Mouse (Mus musculus): ENCODE results near the gene Pth2r. TPM values are rescaled to one million over a fixed set of nuclear protein-coding genes. Genes with fewer than 3 reads are reported as not detected.

The Pth2r gene
- polyA plus RNA-seq, 1 experiment from 2014 or later = 6.1 TPM

- Histone ChIP-seq H3K27ac (replicated peaks) (no peak overlapping the region), H3K9me3 (replicated peaks) (no peaks in the 10 kb centered on the region), H3K4me1 (no peaks in the 10 kb centered on the region), H3K4me3 (replicated peaks) (no peak overlapping the region), H3K36me3 (no peaks in the 10 kb centered on the region), H3K4me2 (no peak overlapping the region), H3K27me3 (replicated peaks) (no peaks in the 10 kb centered on the region), H3K9ac (replicated peaks) (no peak overlapping the region)
- ATAC-seq (ENCODE audit: low FRiP score) = no peak
- 93% methylated on average over 5 of the region's 5 CpGs for WGBS
These were observed 52.2 kb downstream of the Pth2r start for GRCm38 (mm10) chr1:65334026-65334425.

GRCm38 (mm10) chr1:65337768-65338167, 55.9 kb downstream of the Pth2r start:
- Histone ChIP-seq H3K27me3 (replicated peaks) (no peaks in the 10 kb centered on the region), H3K9ac (replicated peaks) (no peak overlapping the region), H3K27ac (replicated peaks) (no peak overlapping the region), H3K4me2 (no peak overlapping the region), H3K9me3 (replicated peaks) (no peaks in the 10 kb centered on the region), H3K4me1 (no peaks in the 10 kb centered on the region), H3K4me3 (replicated peaks) (no peak overlapping the region), H3K36me3 (no peaks in the 10 kb centered on the region)
- 92% methylated on average over 2 of the region's 2 CpGs for WGBS
- no peak for ATAC-seq (ENCODE audit: low FRiP score)

- 40% methylated on average over 2 of the region's 2 CpGs for WGBS
- Histone ChIP-seq H3K4me2 (no peak overlapping the region), H3K27me3 (replicated peaks) (no peaks in the 10 kb centered on the region), H3K36me3 (no peaks in the 10 kb centered on the region), H3K4me3 (replicated peaks) (no peak overlapping the region), H3K4me1 (no peaks in the 10 kb centered on the region), H3K9ac (replicated peaks) (no peak overlapping the region), H3K9me3 (replicated peaks) (no peaks in the 10 kb centered on the region), H3K27ac (replicated peaks) (no peak overlapping the region)
- ATAC-seq (ENCODE audit: low FRiP score) = no peak
These were observed 58.4 kb downstream of the Pth2r start for GRCm38 (mm10) chr1:65340240-65340639.

- Histone ChIP-seq H3K9me3 (replicated peaks) (no peaks in the 10 kb centered on the region), H3K27ac (replicated peaks) (no peak overlapping the region), H3K36me3 (no peaks in the 10 kb centered on the region), H3K4me3 (replicated peaks) (no peak overlapping the region), H3K4me2 (no peak overlapping the region), H3K27me3 (replicated peaks) (no peaks in the 10 kb centered on the region), H3K9ac (replicated peaks) (no peak overlapping the region), H3K4me1 (no peaks in the 10 kb centered on the region)
- no peak for ATAC-seq (ENCODE audit: low FRiP score)
- 50% methylated on average over 2 of the region's 2 CpGs for WGBS
These were observed 71.1 kb downstream of the Pth2r start for GRCm38 (mm10) chr1:65352979-65353378.

GRCm38 (mm10) chr1:65354153-65354552, 72.3 kb downstream of the Pth2r start:
- no peaks in the 10 kb centered on the region for H3K27me3 ChIP-seq (replicated peaks)

GRCm38 (mm10) chr1:65388328-65388727, 106.5 kb downstream of the Pth2r start:
- Histone ChIP-seq H3K27ac (replicated peaks) (no peak overlapping the region), H3K36me3 (no peaks in the 10 kb centered on the region), H3K27me3 (replicated peaks) (no peaks in the 10 kb centered on the region), H3K9me3 (replicated peaks) (no peaks in the 10 kb centered on the region), H3K4me1 (no peaks in the 10 kb centered on the region), H3K4me3 (replicated peaks) (no peak overlapping the region), H3K9ac (replicated peaks) (no peak overlapping the region), H3K4me2 (no peak overlapping the region)
- 37% methylated on average over 15 of the region's 15 CpGs for WGBS
- no peak for ATAC-seq (ENCODE audit: low FRiP score)

More at GRCm38 (mm10) chr1:65354153-65354552, 72.3 kb downstream of the Pth2r start:
- Histone ChIP-seq H3K9ac (replicated peaks) (no peak overlapping the region), H3K4me2 (no peak overlapping the region), H3K4me1 (no peaks in the 10 kb centered on the region), H3K27ac (replicated peaks) (no peak overlapping the region), H3K36me3 (no peaks in the 10 kb centered on the region), H3K9me3 (replicated peaks) (no peaks in the 10 kb centered on the region), H3K4me3 (replicated peaks) (no peak overlapping the region)
- ATAC-seq (ENCODE audit: low FRiP score) = no peak

- ATAC-seq (ENCODE audit: low FRiP score) = no peak
These were observed 107.8 kb downstream of the Pth2r start for GRCm38 (mm10) chr1:65389621-65390020.

GRCm38 (mm10) chr1:65407441-65407840, 125.6 kb downstream of the Pth2r start:
- Histone ChIP-seq H3K9me3 (replicated peaks) (no peaks in the 10 kb centered on the region), H3K9ac (replicated peaks) (no peak overlapping the region), H3K27ac (replicated peaks) (no peak overlapping the region), H3K4me3 (replicated peaks) (no peak overlapping the region), H3K4me2 (no peak overlapping the region), H3K27me3 (replicated peaks) (no peaks in the 10 kb centered on the region), H3K4me1 (no peaks in the 10 kb centered on the region), H3K36me3 (no peaks in the 10 kb centered on the region)
- no peak for ATAC-seq (ENCODE audit: low FRiP score)
- 73% methylated on average over 5 of the region's 5 CpGs for WGBS

More at GRCm38 (mm10) chr1:65389621-65390020, 107.8 kb downstream of the Pth2r start:
- no peak overlapping the region for H3K4me2 ChIP-seq
- no peak overlapping the region for H3K27ac ChIP-seq (replicated peaks)
- H3K9ac ChIP-seq (replicated peaks) = no peak overlapping the region
- 98% methylated on average over 15 of the region's 15 CpGs for WGBS
- no peaks in the 10 kb centered on the region for H3K36me3 ChIP-seq
- no peak overlapping the region for H3K4me3 ChIP-seq (replicated peaks)
- H3K9me3 ChIP-seq (replicated peaks) = no peaks in the 10 kb centered on the region
- no peaks in the 10 kb centered on the region for H3K4me1 ChIP-seq
- no peaks in the 10 kb centered on the region for H3K27me3 ChIP-seq (replicated peaks)

- H3K9me3 ChIP-seq (replicated peaks) = no peaks in the 10 kb centered on the region
- ATAC-seq (ENCODE audit: low FRiP score) = no peak
- H3K27ac ChIP-seq (replicated peaks) = no peak overlapping the region
- no peaks in the 10 kb centered on the region for H3K4me1 ChIP-seq
- no peaks in the 10 kb centered on the region for H3K27me3 ChIP-seq (replicated peaks)
- H3K36me3 ChIP-seq = no peaks in the 10 kb centered on the region
- H3K4me2 ChIP-seq = no peak overlapping the region
- no peak overlapping the region for H3K4me3 ChIP-seq (replicated peaks)
- WGBS = 96% methylated on average over 2 of the region's 2 CpGs
- H3K9ac ChIP-seq (replicated peaks) = no peak overlapping the region
These were observed 139.1 kb downstream of the Pth2r start for GRCm38 (mm10) chr1:65420909-65421308.

- Histone ChIP-seq H3K4me1 (no peaks in the 10 kb centered on the region), H3K9ac (replicated peaks) (no peak overlapping the region), H3K27ac (replicated peaks) (no peak overlapping the region), H3K9me3 (replicated peaks) (no peaks in the 10 kb centered on the region), H3K27me3 (replicated peaks) (no peaks in the 10 kb centered on the region), H3K4me2 (no peak overlapping the region), H3K4me3 (replicated peaks) (no peak overlapping the region), H3K36me3 (no peaks in the 10 kb centered on the region)
- no peak for ATAC-seq (ENCODE audit: low FRiP score)
These were observed 140.7 kb downstream of the Pth2r start for GRCm38 (mm10) chr1:65422501-65423010.

Other genes starting within 250 kb of the Pth2r start
- gene Akr1cl, start 249.3 kb upstream of the Pth2r start, polyA plus RNA-seq (2015; fragmentation: Nextera tagmentation; extraction: Ambion mirVana) = 0.38 TPM in 1 of 2 replicates, not detected in the other
- gene Cryge, start 230.9 kb upstream of the Pth2r start, polyA plus RNA-seq (2015; fragmentation: Nextera tagmentation; extraction: Ambion mirVana) = not detected in 2 replicates
- not detected in 2 replicates for gene Crygd, start 218.6 kb upstream of the Pth2r start, polyA plus RNA-seq (2015; fragmentation: Nextera tagmentation; extraction: Ambion mirVana)
- not detected in 2 replicates for gene Crygc, start 208.4 kb upstream of the Pth2r start, polyA plus RNA-seq (2015; fragmentation: Nextera tagmentation; extraction: Ambion mirVana)
- 0.69 and 1.6 TPM in 2 replicates for gene Crygb, start 199.8 kb upstream of the Pth2r start, polyA plus RNA-seq (2015; fragmentation: Nextera tagmentation; extraction: Ambion mirVana)
- gene Cryga, start 178.7 kb upstream of the Pth2r start, polyA plus RNA-seq (2015; fragmentation: Nextera tagmentation; extraction: Ambion mirVana) = 0.35 TPM in 1 of 2 replicates, not detected in the other
- gene Gm28845, start 162.5 kb upstream of the Pth2r start, polyA plus RNA-seq (2015; fragmentation: Nextera tagmentation; extraction: Ambion mirVana) = 0.56 TPM in 1 of 2 replicates, not detected in the other
- gene D630023F18Rik, start 158.8 kb upstream of the Pth2r start, polyA plus RNA-seq (2015; fragmentation: Nextera tagmentation; extraction: Ambion mirVana) = 2.3 and 2.4 TPM in 2 replicates
- gene Idh1, start 95.6 kb upstream of the Pth2r start, polyA plus RNA-seq (2015; fragmentation: Nextera tagmentation; extraction: Ambion mirVana) = 397 and 446 TPM in 2 replicates
- 9.5 and 9.6 TPM in 2 replicates for gene Pikfyve, start 95.4 kb upstream of the Pth2r start, polyA plus RNA-seq (2015; fragmentation: Nextera tagmentation; extraction: Ambion mirVana)

Data from neural tube, embryonic 15.5 days (tissue).